Mouse (Mus musculus): ENCODE data around the gene Elf3. TPM values are rescaled to one million over a fixed set of nuclear protein-coding genes. Genes with fewer than 3 reads are reported as not detected.

The Elf3 gene
- polyA plus RNA-seq, 1 experiment: 4.6 TPM

DNA sequence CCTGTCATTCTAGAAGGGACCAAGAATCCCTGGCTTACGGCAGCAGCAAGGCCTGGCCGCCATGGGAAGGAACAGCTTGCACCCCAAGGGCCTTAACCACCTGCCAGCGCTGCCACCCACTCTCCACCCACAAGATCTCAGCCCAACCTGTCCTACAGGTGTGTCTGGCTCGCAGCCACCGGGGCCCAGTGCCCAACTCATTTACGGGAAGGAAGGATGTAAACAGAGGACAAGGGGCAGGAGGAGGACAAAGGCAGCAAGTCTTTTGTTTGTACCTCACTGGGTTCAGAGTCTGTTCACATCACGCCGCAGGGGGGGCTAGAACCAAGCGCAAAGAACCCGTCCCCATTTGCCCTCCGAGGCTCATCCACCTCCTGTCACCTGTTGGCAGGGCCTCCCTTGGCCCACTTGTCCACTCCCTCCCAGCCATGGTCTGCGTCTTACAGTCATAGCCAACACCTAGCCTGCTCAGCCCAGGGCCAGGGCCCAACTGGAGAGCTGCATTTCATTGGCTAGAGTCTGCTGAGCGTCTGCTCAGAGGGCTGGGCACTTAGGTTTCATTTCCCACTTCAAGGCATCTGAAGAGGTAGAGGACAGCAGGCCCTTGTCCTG is 30.9 kb downstream of the Elf3 start:
- DNase-seq: no peak
- TF ChIP-seq POLR2A (IDR thresholded peaks at IDR 0.05; ENCODE audit: control insufficient read depth, extremely low read depth, insufficient read depth, low read length, poor library complexity) (no peak), CTCF (IDR thresholded peaks at IDR 0.05; ENCODE audit: borderline replicate concordance, control insufficient read depth, extremely low read depth, insufficient read depth, low read length, poor library complexity) (no peak)
- no peaks in the 10 kb centered on the region for H3K27me3 ChIP-seq (ENCODE audit: control insufficient read depth, insufficient read depth, low read length)
- no peak overlapping the region for H3K27ac ChIP-seq (ENCODE audit: control insufficient read depth, insufficient read depth, low read length)
- 92% methylated on average over 13 of the region's 13 CpGs for WGBS
- no peaks in the 10 kb centered on the region for H3K36me3 ChIP-seq (ENCODE audit: control insufficient read depth, insufficient read depth, low read length)
- H3K4me3 ChIP-seq (ENCODE audit: control insufficient read depth, insufficient read depth, low read length): no peak overlapping the region
- H3K4me1 ChIP-seq (replicated peaks; ENCODE audit: control insufficient read depth, insufficient read depth, low read length): no peaks in the 10 kb centered on the region

DNA sequence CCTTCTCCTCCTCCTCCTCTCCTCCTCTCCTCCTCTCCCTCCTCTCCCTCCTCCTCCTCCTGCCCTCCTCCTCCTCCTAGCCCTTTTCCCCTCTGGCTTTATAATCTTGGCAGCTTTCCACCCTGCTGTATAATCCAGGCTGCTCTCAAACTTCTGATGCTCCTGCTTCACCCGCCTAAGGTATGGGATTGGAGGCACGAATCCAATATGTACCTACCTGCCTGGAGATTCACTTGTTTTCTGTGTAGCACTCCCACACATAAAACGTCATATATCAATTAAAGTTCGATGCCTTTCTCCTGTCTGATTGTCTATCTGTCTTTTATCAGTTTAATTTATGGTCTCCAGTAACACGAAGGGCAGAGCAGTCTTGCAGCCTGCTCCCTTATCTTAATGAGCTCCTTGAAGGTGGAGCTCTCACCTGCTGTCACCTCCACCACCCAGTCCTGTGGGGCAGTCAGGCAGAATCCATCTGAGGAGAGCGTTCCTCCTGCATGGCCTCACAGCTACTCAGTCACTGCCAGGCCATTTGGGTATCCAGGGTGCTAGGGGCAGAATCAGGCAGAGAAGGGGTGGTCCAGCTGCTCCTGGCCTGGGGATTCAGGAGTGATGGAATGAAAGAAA is 33.3 kb downstream of the Elf3 start:
- H3K27me3 ChIP-seq (ENCODE audit: control insufficient read depth, insufficient read depth, low read length): no peaks in the 10 kb centered on the region
- H3K4me1 ChIP-seq (replicated peaks; ENCODE audit: control insufficient read depth, insufficient read depth, low read length): no peaks in the 10 kb centered on the region
- no peak for DNase-seq
- TF ChIP-seq CTCF (IDR thresholded peaks at IDR 0.05; ENCODE audit: borderline replicate concordance, control insufficient read depth, extremely low read depth, insufficient read depth, low read length, poor library complexity) (no peak), POLR2A (IDR thresholded peaks at IDR 0.05; ENCODE audit: control insufficient read depth, extremely low read depth, insufficient read depth, low read length, poor library complexity) (no peak)
- no peak overlapping the region for H3K4me3 ChIP-seq (ENCODE audit: control insufficient read depth, insufficient read depth, low read length)
- no peaks in the 10 kb centered on the region for H3K36me3 ChIP-seq (ENCODE audit: control insufficient read depth, insufficient read depth, low read length)
- WGBS: 84% methylated on average over 6 of the region's 6 CpGs
- no peak overlapping the region for H3K27ac ChIP-seq (ENCODE audit: control insufficient read depth, insufficient read depth, low read length)

DNA sequence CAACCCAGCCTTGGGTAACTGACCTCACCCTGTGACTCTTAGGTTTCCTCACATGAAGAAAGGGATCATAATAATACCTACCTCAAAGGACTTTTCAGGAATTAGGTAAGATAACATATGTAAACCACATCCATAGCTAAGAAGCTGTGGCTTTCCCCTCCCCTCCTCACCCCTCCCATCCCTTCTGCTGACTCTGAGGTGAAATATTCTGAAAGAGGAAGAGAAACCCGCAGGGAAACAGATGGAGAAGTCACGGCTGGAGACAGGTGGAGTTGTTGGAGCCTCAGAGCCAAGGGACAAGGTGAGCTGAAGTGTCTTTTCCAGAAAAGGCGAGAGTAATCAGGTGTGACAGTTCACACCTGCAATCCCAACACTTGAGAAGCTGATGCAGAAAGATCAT is 34.2 kb downstream of the Elf3 start:
- no peaks in the 10 kb centered on the region for H3K4me1 ChIP-seq (replicated peaks; ENCODE audit: control insufficient read depth, insufficient read depth, low read length)
- 3% methylated on average over 3 of the region's 3 CpGs for WGBS
- no peak for DNase-seq
- no peak overlapping the region for H3K4me3 ChIP-seq (ENCODE audit: control insufficient read depth, insufficient read depth, low read length)
- no peak overlapping the region for H3K27ac ChIP-seq (ENCODE audit: control insufficient read depth, insufficient read depth, low read length)
- TF ChIP-seq CTCF (IDR thresholded peaks at IDR 0.05; ENCODE audit: borderline replicate concordance, control insufficient read depth, extremely low read depth, insufficient read depth, low read length, poor library complexity): no peak
- no peak for TF ChIP-seq POLR2A (IDR thresholded peaks at IDR 0.05; ENCODE audit: control insufficient read depth, extremely low read depth, insufficient read depth, low read length, poor library complexity)
- no peaks in the 10 kb centered on the region for H3K36me3 ChIP-seq (ENCODE audit: control insufficient read depth, insufficient read depth, low read length)
- no peaks in the 10 kb centered on the region for H3K27me3 ChIP-seq (ENCODE audit: control insufficient read depth, insufficient read depth, low read length)

DNA sequence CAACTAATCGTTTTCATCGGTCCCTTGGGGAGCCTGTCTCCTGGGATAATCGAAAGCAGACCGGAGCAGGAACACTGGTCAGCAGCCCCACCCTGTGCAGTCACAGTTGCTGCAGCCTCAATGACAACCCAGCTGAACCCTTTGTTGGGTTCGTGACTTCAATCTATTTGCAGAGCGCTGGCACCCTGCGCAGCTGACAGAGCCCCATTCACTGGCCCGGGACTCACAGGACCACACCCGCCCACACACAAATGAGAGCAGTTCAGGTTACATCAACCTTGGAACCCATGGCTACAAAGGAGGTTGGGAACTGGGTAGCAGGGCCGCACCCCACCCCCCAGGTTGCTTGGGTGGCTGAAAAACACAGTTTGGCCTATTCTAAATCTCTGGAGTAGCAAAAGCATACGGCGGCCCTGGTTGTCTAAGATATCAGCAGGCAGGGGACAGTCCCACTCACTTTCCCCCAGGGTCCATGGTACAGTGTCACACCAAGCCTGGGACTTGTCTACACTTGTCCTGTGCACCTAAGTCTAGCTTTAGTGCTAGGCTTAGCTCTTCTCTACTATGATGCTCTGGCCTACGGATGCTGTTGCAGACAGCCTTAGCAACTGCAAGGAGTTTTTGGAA is 40.6 kb downstream of the Elf3 start:
- Histone ChIP-seq H3K36me3 (ENCODE audit: control insufficient read depth, insufficient read depth, low read length) (no peaks in the 10 kb centered on the region), H3K27ac (ENCODE audit: control insufficient read depth, insufficient read depth, low read length) (no peak overlapping the region), H3K4me1 (replicated peaks; ENCODE audit: control insufficient read depth, insufficient read depth, low read length) (no peaks in the 10 kb centered on the region), H3K4me3 (ENCODE audit: control insufficient read depth, insufficient read depth, low read length) (no peak overlapping the region), H3K27me3 (ENCODE audit: control insufficient read depth, insufficient read depth, low read length) (no peaks in the 10 kb centered on the region)
- no peak for TF ChIP-seq CTCF (IDR thresholded peaks at IDR 0.05; ENCODE audit: borderline replicate concordance, control insufficient read depth, extremely low read depth, insufficient read depth, low read length, poor library complexity)
- no peak for TF ChIP-seq POLR2A (IDR thresholded peaks at IDR 0.05; ENCODE audit: control insufficient read depth, extremely low read depth, insufficient read depth, low read length, poor library complexity)
- WGBS: 93% methylated on average over 13 of the region's 13 CpGs
- DNase-seq: no peak

DNA sequence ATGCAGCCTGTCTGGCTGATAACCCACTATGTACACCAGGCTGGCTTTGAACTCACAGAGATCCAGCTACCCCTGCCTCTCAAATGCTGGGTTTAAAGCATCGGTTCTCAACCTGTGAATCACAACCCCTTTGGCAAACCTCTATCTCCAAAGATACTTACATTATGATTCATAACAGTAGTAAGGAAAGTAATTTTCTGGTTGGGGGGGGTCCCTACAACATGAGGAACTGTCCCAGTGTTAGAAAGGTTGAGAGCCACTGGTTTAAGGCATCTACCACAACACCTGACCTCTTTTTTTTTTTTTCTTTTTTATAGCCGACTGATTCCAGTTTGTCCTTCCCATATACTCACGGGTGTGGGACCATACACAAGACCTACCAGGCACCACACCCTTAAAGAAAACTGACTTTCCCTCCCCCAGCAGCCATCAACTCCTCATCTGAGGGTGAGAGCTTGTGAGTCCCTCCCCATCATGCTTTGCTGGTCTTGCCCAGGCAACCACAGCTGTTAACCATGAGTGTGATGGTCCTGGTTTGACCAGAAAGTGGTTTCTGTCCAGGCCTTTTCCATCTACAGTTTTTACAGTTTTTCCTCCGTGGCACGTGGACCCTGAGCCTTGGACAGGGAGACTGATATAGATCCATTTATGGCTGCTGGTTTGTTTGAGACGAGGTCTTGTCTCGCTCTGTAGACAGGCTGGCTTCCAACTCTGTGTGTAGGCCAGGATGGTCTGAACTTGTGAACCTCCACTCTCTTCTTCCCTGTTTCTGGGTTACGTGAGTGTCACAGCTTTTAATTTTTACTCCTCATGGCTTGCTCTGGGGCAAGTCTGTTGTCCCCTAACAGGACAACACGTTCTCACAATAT is 44.4 kb downstream of the Elf3 start:
- Histone ChIP-seq H3K27me3 (ENCODE audit: control insufficient read depth, insufficient read depth, low read length) (no peaks in the 10 kb centered on the region), H3K4me3 (ENCODE audit: control insufficient read depth, insufficient read depth, low read length) (no peak overlapping the region), H3K27ac (ENCODE audit: control insufficient read depth, insufficient read depth, low read length) (no peak overlapping the region), H3K36me3 (ENCODE audit: control insufficient read depth, insufficient read depth, low read length) (no peaks in the 10 kb centered on the region), H3K4me1 (replicated peaks; ENCODE audit: control insufficient read depth, insufficient read depth, low read length) (no peaks in the 10 kb centered on the region)
- no peak for DNase-seq
- TF ChIP-seq POLR2A (IDR thresholded peaks at IDR 0.05; ENCODE audit: control insufficient read depth, extremely low read depth, insufficient read depth, low read length, poor library complexity) (no peak), CTCF (IDR thresholded peaks at IDR 0.05; ENCODE audit: borderline replicate concordance, control insufficient read depth, extremely low read depth, insufficient read depth, low read length, poor library complexity) (no peak)
- 93% methylated on average over 9 of the region's 9 CpGs for WGBS

DNA sequence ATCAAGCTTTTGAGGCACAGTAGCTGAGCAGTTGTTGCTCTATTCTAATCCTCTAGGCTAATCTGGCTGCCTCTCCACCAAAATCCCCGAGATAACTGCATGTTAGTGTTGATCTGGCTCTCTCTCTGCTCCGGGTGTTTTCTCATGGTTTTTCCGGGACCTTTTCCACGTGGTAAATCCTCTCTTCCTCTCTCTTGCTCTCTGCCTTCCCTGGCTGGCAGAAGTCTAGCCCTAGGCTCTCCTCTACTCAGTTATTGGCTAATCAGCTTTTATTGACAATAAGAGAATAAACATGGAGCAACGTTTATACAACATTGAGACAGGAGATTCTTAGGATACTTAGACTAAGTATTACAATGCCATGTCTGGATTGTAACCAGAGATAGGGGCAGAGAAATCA is 47.9 kb downstream of the Elf3 start:
- WGBS: 79% methylated on average over 5 of the region's 5 CpGs
- H3K4me3 ChIP-seq (ENCODE audit: control insufficient read depth, insufficient read depth, low read length): no peak overlapping the region
- H3K27ac ChIP-seq (ENCODE audit: control insufficient read depth, insufficient read depth, low read length): no peak overlapping the region
- H3K36me3 ChIP-seq (ENCODE audit: control insufficient read depth, insufficient read depth, low read length): no peaks in the 10 kb centered on the region
- no peaks in the 10 kb centered on the region for H3K27me3 ChIP-seq (ENCODE audit: control insufficient read depth, insufficient read depth, low read length)
- no peak for TF ChIP-seq POLR2A (IDR thresholded peaks at IDR 0.05; ENCODE audit: control insufficient read depth, extremely low read depth, insufficient read depth, low read length, poor library complexity)
- no peak for TF ChIP-seq CTCF (IDR thresholded peaks at IDR 0.05; ENCODE audit: borderline replicate concordance, control insufficient read depth, extremely low read depth, insufficient read depth, low read length, poor library complexity)
- DNase-seq: no peak
- H3K4me1 ChIP-seq (replicated peaks; ENCODE audit: control insufficient read depth, insufficient read depth, low read length): no peaks in the 10 kb centered on the region

All from thymus, adult 2 months (tissue).